Mouse (Mus musculus) adrenal gland, postnatal 25 days (tissue): ENCODE results near the gene Pced1b. TPM values are rescaled to one million over a fixed set of nuclear protein-coding genes. Genes with fewer than 3 reads are reported as not detected.

Experiments
- DNase-seq: peaks from one replicate; pipeline ENCODE4 v3.0.0; 2021; ENCODE audit warnings: mixed read lengths
- total RNA-seq: library from RNA; stranded (reverse); gene quantifications from 2 replicates; pipeline ENCODE4 v1.2.3, GENCODE M21; 2021

Gene Pced1b
- total RNA-seq, 1 experiment from 2014 or later = 27.6 TPM

- DNase-seq = no peak
These were observed 10.4 kb downstream of the Pced1b start for GRCm38 (mm10) chr15:97257206-97257775.

GRCm38 (mm10) chr15:97258483-97259230 is 11.8 kb downstream of the Pced1b start:
- DNase-seq = no peak

GRCm38 (mm10) chr15:97259300-97259699 is 12.4 kb downstream of the Pced1b start:
- DNase-seq = no peak

DNA sequence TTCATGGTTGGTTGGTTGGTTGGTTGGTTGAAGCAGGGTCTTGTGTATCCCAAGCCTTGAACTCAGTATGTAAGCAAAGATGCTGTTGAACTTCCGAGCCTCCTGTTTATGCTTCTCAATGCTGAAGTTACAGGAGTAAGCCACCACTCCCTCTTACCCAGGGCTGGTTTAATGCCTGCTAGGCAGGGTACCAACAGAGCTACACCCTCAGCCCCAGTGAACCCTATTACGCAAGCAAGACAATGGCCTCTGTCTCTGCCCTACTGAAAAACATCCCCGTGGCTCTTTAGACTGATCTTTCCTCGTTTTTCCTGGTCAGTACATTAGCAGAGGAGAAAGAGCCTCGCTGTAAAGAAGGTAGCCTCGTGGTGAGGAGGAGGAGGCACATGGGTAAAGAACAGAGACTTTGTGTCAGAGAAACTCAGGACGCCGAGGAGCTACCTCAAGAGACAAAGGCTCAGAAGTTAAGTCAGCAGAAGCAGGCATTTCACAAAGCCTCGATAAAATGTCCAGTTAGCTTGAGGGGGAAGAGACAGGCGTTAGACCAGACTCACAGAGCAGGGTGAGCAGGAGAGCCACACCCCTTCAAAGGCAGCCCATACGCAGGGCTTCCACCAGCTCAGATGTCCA is 13.2 kb downstream of the Pced1b start:
- DNase-seq = no peak

- DNase-seq = no peak
These were observed 15.3 kb downstream of the Pced1b start for GRCm38 (mm10) chr15:97262251-97262650.

DNA sequence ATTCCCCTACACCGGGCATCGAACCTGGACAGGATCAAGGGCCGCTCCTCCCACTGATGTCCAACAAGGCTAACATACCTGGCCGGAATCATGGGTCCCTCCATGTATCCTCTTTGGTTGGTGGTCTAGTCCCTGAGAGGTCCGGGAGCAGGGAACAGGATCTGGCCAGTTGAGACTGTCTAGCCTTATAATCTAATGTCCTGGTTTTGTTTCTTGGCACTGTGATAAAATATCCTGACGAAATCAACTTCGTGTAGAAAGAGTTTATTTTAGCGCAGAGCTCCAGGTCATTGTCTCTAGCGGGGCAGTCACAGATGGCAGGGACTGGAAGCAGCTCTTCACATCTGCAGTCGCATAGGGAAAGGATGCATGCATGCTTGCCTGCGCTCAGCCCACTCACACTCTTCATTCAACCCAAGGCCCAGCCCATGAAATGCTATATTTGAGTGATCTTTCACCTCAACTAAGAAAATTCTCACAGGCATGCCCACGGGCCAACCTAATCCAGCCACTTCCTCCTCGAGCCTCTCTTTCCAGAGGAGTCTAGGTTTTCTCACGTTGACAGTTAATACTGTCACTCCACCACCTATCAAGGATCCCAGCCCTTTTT is 19.4 kb downstream of the Pced1b start:
- no peak for DNase-seq

DNA sequence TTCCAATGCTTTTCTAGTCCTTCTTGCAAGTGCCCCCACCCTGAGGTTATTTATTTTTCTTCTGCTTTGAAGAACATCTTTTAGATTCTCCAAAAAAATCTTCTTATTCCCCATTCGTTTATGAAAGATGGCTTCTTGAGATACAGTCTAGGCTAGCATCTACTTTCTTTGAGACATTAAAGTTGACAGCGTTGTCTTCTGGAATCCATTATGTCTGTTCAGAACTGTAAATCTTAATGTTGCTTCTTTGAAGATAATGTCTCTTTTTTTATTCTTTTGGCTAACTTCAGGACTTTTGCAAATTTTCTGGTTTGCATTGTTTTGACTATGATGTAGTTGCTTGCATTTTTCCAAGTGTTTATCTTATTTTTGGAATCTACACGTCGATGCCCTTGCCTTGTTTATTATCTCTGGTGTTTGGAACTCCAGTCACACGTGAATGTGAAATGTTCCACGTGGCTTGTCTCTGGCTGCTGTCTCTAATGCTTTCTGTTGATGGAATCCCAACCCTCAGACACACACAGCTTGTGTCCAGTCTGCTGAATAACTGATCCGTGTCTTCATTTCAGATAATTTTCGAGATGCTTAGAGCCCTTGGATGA is 20.3 kb downstream of the Pced1b start:
- no peak for DNase-seq

DNA sequence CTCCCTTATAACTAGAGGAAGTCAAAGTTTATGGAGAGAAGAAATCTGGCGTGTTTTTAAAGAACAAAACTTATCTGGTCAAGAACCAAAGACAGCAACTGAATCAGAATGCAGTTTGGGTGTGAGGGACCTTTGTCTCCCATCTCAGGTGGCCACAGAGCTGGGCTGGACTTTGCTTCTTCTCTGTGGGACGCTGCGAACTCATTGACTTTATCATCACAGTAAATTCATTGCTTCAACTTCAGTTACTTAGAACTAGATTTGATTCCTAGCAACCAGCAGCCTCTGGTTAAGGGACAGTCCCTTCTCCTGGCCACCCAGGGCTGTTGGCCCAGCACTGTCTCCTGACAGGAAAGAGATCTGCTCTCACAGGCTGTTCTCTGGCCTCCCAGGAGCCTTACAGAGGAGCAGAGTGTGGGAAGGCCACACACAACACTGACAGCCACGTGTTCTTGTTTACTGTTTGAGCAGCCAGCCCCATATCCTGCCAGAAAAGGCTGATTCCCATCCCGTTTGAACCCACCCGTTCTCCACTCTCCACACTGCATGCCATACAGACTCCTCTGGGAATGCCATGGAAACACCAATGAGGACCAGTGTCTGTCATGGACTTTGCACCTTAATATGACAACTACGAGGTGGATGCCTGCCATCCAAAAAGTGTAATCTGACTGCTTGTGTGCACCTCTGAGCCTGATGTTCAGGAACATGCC is 25.2 kb downstream of the Pced1b start:
- no peak for DNase-seq

DNA sequence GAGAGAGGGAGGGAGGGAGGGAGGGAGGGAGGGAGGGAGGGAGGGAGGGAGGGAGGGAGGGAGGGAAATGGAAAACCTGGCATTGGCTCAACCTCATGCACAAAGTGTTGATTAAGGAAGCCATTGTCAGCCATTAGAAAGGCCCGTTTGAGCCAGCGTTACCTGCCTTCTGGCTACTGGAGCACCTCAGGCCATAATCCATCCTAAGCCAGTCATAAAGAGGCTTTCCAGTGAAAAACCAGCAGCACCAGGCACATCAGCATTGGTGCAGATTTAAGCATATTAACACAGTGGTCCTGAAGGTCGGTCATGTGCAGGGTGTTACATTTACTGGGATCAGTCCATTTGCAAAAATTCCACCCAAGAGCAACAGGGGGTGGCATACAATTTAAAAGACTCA is 25.9 kb downstream of the Pced1b start:
- DNase-seq = no peak

GRCm38 (mm10) chr15:97275626-97276395 is 28.9 kb downstream of the Pced1b start:
- no peak for DNase-seq

- no peak for DNase-seq
These were observed 29.8 kb downstream of the Pced1b start for GRCm38 (mm10) chr15:97276660-97277153.

GRCm38 (mm10) chr15:97277328-97277727 is 30.4 kb downstream of the Pced1b start:
- DNase-seq = no peak

- no peak for DNase-seq
These were observed 31.5 kb downstream of the Pced1b start for GRCm38 (mm10) chr15:97278340-97278948.

GRCm38 (mm10) chr15:97280131-97280530 is 33.2 kb downstream of the Pced1b start:
- no peak for DNase-seq

GRCm38 (mm10) chr15:97280776-97281175 is 33.9 kb downstream of the Pced1b start:
- no peak for DNase-seq

DNA sequence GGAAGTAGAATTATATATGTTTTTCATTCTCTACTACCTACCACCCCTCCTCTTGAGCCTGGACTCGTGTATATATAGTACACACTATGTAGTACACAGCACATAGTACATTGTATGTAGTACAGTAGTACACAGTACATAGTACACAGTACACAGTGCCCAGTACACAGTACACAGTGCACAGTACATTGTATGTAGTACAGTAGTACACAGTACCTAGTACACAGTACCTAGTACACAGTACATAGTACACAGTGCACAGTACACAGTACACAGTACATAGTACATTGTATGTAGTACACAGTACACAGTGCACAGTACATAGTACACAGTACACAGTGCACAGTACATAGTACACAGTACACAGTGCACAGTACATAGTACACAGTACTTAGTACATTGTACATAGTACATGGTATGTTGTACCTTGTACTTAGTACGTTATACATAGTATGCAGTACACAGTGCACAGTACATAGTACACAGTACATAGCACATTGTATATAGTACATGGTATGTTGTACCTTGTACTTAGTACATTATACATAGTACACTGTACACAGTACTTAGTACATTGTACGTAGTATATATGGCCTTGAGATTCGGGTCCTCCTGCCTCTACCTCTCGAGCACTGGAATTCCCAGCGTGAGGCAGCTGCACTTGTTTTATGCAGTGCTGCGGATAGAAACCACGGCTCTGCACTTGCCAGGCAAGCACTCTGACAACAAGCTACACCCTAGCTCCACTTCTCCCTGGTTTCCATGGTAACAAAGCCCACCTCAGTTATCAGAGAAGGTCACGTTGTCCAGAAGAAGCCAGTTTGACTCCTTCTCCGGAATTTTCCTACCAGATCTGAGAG is 35.0 kb downstream of the Pced1b start:
- DNase-seq = no peak

GRCm38 (mm10) chr15:97282572-97282881 is 35.6 kb downstream of the Pced1b start:
- DNase-seq = no peak

DNA sequence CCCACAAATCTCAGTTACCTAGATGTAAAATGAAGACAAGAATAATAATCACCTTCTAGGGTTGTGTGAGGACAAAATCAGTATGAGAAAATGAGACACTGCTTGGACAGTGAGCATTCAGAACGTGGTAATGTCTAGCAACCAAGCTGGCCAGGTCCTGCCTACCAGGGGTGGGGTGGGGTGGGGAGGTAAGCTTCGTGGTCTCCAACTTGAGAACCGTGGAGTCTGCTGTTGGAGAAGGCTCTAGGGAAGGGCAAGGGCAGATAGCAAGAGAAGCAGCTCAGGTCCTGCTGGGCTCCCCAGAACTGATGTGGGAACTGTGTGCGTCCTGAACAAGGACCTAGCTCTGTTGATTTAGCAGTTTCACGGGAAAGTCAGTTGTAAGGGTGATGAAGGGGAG is 37.3 kb downstream of the Pced1b start:
- no peak for DNase-seq

GRCm38 (mm10) chr15:97285665-97286212 is 38.8 kb downstream of the Pced1b start:
- no peak for DNase-seq

DNA sequence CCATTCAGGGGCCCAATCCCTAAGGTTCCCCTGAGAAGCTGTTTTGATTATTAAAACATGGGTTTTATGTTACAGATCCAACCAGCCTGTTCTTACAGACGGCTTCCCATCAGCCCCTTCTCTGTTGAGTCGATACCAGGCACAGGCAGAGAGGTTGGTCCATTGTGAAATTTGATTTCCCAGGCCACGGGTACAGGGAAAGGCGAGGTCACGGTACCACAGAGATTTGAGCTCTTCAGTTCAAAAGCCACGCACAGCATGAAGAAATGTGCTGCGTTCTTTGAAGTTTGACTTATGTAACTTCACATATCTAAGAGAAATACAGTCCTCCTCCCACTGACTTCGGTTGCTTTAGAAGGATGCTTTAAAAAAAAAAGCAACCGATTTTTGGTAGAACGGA is 39.8 kb downstream of the Pced1b start:
- no peak for DNase-seq
